Mouse (Mus musculus): ENCODE results near the gene St6galnac3. TPM values are rescaled to one million over a fixed set of nuclear protein-coding genes. Genes with fewer than 3 reads are reported as not detected.
A peak's percentile ranks its signal among the peaks of the same experiment; 100 is the strongest.

Gene St6galnac3
- polyA plus RNA-seq, 2 experiments from 2014 or later, result 44.8 to 46.3 TPM

GRCm38 (mm10) chr3:153648713-153649112 is 76.3 kb downstream of the St6galnac3 start:
- ATAC-seq, result no peak

GRCm38 (mm10) chr3:153645803-153646202 is 79.2 kb downstream of the St6galnac3 start:
- peak; percentile 29 for ATAC-seq

GRCm38 (mm10) chr3:153643822-153644519 is 81.0 kb downstream of the St6galnac3 start:
- ATAC-seq, result no peak

DNA sequence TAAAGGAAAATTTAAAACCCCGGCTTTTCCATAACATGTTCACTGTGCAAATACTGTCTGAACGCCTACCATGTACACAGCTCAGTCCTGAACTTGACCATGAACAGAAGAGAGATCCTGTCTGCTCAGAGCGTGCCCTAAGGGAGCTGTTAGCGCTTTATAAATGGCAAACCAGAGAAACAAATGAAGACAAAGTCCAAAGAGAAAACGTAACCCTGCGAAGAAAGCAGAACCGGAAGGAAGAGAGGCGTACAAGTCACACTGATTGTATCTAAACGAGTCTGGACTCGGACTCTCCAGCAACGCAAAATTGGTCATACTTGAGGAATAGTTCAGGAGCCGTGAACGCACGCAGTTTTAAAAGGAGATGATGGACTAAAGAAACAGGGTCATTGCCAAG is 82.1 kb downstream of the St6galnac3 start:
- ATAC-seq, result no peak

- ATAC-seq, result no peak
Measured at GRCm38 (mm10) chr3:153641805-153642204, 83.2 kb downstream of the St6galnac3 start.

GRCm38 (mm10) chr3:153637336-153637735 is 87.6 kb downstream of the St6galnac3 start:
- no peak for ATAC-seq

DNA sequence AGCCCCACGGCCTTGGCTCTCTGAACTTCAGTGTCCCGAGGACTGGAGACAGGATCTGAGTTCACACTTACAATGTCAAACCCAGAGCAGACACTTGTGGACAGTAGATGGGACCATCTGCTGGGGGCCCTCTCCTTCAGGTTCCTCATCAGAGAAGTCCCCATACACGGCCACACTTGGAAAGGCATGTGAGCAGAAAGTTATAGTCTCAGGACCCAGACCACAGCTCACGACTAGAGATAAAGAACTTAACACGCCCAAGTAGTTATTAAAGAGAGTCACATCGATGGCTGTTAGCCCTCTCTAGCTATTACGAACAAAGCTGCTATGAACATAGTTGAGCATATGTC is 88.2 kb downstream of the St6galnac3 start:
- ATAC-seq, result no peak

DNA sequence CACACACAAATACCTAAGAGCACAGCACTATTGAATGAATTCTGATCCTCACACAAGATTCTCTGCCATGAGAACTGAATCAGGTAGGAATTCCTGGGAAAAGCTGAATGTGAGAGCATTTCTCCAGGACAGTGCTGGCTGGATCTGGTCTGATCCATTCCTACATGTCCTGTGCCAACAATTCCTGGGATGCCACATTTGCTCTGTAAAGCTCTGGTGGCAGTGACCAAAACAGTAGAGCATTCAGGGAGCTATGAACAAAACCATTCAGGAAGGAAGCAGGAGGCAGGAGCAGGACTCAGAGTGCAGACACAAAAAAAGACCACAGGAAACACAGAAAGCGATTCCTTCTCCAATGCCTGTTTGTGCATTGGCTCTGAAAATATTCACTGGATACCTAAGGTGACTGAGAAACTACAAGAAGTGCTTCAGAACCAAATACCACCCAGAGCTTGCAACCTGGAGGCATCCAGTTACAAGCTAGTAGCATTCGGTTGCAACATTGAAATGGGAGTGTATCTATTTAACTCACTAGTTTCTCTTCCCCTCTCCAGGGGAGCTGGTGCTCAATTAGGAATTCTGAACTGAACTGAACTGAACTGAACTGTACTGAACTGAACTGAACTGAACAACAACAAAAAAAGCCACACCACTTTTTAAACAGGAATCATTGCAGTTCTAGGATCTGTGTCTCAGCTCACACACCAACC is 88.7 kb downstream of the St6galnac3 start:
- ATAC-seq, result no peak

DNA sequence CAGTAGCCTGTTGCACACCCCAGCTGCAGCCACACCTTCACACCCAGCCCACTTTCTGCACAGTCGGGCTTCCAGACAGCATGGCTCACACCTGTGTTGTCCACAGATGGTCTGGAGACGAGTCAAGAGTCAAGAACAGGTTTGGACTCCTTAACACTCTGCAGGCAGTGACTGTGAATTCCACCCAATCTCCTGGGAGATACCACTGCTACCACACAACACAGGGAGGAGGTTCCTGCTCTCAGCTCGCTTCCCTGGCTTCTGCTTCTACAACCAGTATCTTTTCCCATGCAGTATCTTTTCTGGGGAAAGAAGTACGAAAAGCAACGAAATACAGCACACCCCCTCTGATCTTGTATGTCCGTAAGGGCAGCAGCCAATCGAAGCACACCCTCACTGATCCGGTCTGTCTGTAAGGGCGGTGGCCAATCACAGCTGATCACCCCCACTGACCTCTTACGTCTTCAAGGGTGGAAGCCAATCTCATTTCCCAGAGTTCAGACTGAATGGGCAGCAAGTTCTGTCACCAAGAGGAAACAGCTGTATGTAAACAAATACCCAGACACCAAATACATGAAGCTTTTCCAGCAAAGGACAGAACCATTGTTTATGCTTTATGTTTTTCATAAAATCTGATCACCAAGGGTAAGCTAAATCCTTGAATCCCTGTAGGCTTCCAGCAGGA is 92.8 kb downstream of the St6galnac3 start:
- no peak for ATAC-seq

DNA sequence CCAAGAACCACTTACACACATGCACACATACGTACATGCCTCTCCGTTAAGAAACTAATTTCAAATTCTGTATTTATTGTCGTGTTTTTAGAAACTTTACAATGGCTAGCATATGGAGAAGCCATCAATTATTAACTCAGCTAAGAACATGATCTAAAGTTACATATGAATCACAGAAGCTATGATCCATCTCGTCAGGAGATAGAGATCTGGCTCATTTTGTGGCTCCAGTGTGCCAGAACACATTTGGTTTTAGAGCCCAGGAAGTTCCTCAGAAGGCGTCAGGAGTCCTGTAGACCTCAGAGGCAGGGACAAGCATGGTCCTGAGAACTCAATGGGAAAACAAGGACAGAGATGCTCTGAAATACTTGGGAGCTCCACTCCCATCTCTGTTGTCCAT is 98.7 kb downstream of the St6galnac3 start:
- ATAC-seq, result no peak

DNA sequence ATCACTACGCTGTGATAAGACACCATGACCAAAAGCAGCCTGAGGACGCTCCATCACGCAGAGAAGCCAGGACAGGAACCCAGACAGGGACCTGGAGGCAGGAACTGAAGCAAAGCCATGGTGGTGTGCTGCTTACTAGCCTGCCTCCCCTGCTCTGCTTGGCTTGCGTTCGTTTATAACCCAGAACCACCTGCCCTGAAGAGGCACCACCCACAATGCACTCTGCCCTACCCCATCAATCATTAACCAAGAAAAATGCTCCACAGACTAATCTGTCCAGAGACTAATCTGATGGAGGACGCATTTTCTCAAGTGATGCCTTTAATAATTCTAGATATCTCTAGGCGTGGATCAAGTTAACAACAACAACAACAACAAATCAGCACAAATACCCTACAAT is 106.0 kb downstream of the St6galnac3 start:
- ATAC-seq, result no peak

DNA sequence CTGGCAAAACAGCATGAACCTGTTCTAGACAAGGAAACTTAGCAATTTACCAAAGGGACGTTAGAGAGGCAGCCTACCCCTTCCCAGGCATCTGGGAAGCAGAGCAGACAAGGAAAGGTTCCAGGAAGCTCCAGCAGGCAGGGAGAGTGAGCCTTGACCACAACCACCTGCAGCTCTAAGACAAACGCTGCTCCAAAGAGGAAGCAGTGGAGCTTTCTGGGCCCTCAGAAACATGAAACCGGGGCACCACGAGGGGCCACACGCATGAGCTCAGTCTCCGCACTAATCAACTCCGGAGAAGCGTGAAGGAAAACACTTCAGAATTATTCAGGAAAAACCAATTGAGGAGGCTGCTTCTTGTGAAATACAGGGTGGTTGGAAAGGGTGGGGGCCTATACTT is 108.1 kb downstream of the St6galnac3 start:
- no peak for ATAC-seq

DNA sequence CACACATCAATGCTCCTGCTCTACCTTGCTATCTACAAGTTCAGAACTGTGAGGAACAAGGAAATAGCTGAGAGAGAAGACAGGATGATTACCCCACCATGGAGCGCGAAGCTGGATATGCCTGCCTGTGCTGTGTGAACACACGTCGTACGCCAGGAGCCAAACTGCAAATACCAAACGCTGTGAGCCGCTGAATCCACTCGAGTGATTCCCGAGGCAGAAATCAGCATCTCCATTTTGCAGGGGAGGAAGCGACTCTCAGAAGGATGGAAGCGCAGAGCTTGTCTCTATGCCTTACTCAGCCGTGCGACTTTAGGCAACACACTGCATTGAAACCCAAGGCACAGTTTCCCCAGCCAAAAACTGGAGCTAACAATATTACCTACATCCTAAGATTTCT is 114.7 kb downstream of the St6galnac3 start:
- ATAC-seq, result no peak

DNA sequence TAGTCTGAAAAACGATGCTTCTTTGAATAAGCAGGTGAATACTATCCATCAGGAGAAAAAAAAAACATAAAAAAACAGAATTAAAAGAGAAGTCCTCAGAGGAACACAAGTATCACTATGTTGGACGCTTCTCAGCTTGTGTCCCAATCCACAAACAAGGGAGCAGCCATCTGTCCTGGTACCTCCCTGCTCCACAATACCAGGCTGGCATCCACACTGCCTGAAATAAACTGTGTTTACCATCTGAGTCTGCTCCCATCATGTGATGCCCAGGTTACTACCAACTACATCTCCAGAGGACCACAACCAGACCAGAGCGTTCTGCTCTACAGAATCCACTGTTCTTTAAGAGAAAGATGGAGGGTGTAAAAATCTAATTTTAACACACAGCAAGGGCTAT is 118.6 kb downstream of the St6galnac3 start:
- no peak for ATAC-seq

DNA sequence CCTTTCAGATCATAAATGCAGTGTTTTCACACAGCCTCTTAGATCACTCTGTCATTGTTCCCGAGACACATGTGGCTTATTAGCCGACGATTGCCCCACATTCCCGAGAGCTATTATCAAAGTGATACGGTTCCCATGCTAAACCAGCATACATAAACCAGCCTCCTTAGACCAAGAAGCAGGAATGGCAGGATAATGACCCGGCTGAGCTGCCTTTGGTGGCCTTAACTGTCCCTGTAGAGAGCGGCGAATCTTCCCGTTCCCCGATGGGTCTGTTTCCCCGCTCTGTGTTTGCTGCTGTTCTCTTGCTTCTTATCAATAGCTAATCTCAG is 119.2 kb downstream of the St6galnac3 start:
- no peak for ATAC-seq

DNA sequence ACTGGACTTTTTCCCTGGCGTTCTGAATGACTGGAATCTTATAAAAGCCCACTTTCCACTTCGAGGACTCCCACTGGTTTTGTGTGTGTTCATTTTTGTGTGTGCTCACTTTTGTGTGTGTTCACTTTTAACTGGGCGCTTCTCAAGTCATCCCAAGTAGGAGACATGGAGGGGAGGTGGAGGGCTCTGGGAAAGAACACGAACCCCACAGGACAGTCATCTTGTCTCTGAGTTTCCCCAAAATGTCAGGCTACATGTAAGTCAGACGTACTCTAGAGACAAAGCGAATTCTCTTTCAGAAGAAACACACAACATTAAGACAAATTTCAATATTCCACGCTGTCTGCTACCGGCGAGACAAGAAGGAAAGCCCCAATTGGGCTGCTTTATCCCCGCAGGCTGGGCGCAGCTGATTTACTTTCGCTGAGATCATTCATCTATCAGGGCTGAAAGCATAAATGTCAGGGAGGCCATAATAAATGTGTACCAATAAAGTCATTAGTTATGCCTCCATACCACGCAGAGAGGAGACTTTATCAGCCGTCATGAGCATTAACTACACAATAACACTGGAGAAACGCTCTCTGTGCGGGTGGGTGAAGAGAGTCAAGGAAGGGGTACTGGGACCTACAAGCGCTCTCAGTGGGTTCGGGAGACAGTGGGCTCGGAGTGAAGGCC is 119.7 kb downstream of the St6galnac3 start:
- ATAC-seq, result no peak

DNA sequence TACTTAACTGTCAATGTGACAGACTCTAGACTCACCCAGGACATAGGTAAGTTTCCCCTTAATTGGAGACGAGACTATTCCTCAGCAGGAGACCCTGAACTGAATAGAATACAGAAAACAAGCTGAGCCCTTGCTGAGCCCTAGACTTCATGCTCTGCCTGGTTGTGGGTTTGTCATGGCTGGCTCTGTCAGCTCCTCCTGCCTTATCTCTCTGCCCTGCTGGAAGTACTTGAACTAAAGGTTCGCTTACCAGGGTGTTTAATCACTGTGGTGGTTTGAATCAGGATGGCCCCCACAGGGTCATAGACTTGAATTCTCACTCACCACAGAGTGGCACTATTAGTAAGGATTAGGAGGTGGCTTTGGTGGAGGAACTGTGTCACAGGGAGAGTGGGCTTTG is 125.8 kb downstream of the St6galnac3 start:
- no peak for ATAC-seq

GRCm38 (mm10) chr3:153598631-153599030 is 126.3 kb downstream of the St6galnac3 start:
- ATAC-seq, result no peak

DNA sequence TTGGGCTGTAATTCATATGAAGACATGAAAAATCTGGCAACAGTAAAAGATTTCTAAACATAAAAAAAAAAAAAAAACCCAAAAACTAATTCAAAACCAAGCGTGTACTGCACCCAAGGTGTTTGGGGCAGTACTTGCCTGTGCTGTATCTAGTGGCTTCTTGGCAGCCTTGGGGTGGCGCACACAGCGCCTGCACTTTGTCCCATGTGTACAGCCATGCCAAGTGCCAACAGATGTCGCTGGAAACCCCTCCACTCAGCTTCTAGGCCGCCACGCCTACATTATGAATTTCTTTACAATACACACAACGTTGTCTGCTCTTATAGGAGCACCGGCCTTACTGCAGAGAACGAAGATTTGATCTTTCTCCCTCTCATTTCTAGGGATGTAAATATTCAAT is 130.4 kb downstream of the St6galnac3 start:
- no peak for ATAC-seq

- ATAC-seq, result no peak
Measured at GRCm38 (mm10) chr3:153593978-153594377, 131.0 kb downstream of the St6galnac3 start.

DNA sequence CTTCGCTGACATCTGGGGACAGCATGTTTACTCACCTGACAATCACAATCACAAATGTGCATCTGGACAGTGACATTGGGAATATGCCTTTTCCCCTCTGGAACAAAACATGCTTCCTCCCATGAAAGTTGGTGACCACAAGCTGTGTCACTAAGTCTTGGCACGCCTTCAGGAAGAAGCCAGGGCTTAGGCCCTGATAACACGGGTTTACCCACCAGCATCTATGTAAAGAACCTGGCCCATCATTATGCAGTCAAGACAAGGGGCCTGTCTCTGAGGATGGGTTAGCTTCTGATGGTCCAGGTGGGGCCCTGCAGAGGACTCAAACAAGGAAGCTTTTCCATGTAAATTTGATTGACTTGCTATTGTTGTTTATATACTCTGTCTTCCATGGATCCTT is 131.9 kb downstream of the St6galnac3 start:
- ATAC-seq, result no peak

DNA sequence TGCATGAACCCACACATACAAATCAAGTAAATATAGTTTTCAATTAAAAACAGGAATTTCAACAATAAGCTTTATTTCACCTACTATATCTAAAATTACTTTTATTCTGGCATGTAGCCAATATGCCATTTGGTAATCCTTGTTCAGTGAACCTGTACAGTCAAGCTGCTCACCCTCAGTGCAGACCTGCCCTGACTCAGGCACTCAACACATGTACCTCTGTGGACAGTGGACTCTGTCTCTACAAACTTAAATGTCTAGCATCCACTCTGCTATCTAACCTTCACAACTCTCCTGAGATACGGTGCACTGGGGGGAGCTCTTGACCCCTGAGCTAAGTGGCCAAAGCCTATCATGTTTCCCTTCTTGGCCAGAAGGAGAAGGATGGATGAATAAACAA is 137.4 kb downstream of the St6galnac3 start:
- ATAC-seq, result no peak

GRCm38 (mm10) chr3:153584836-153585235 is 140.1 kb downstream of the St6galnac3 start:
- ATAC-seq, result no peak

- ATAC-seq, result no peak
Measured at GRCm38 (mm10) chr3:153582065-153582464, 142.9 kb downstream of the St6galnac3 start.
